ENCODE assay signal across 16 mouse cellular contexts in genomic region chr6:5723986-5724385, GRCm38 (mm10).
"Had no signal": no experiment of that assay in that cellular context is flagged by ENCODE, and none has a peak within 500 bp of the region (broad histone marks: within the 10 kb centered on the region; RNA-seq: fewer than 3 reads in every experiment).

No protein-coding gene starts in this region.

- DNase-seq: retina, postnatal 1 day; right cerebral cortex, adult 18-20 months; right cerebral cortex, postnatal 14 days; right cerebral cortex, postnatal 25 days; right cerebral cortex, postnatal 4 days; spleen, adult 18-20 months; thymus, adult 18-20 months; thymus, adult 2 months; thymus, postnatal 14 days; thymus, postnatal 25 days; thymus, postnatal 36 days had no signal

- H3K36me3 ChIP-seq: neural tube, embryonic 12.5 days; neural tube, embryonic 13.5 days; neural tube, embryonic 15.5 days; stomach, embryonic 15.5 days had no signal

- H3K9ac ChIP-seq: neural tube, embryonic 12.5 days; neural tube, embryonic 13.5 days; neural tube, embryonic 15.5 days; stomach, embryonic 15.5 days had no signal

- H3K4me3 ChIP-seq: neural tube, embryonic 12.5 days; neural tube, embryonic 13.5 days; neural tube, embryonic 15.5 days; stomach, embryonic 15.5 days had no signal

- H3K4me2 ChIP-seq: neural tube, embryonic 12.5 days; neural tube, embryonic 13.5 days; neural tube, embryonic 15.5 days; stomach, embryonic 15.5 days had no signal

- H3K27ac ChIP-seq: neural tube, embryonic 12.5 days; neural tube, embryonic 13.5 days; neural tube, embryonic 15.5 days; stomach, embryonic 15.5 days; stomach, postnatal 0 days had no signal

- H3K9me3 ChIP-seq: neural tube, embryonic 12.5 days; neural tube, embryonic 13.5 days; neural tube, embryonic 15.5 days; stomach, embryonic 15.5 days had no signal
